Mouse (Mus musculus) heart, postnatal 4 days (tissue): Measurements from ENCODE around the gene Mpz. TPM values are rescaled to one million over a fixed set of nuclear protein-coding genes. Genes with fewer than 3 reads are reported as not detected.
"Not testable (repeated sequence)": the region's sequence is repeated elsewhere in the genome, so short reads cannot be mapped to it uniquely, and the experiment has no call there.

Experiments used
- DNase-seq: peaks from one replicate; pipeline ENCODE4 v3.0.0; 2021
- total RNA-seq, 2 experiments: library from RNA; stranded (reverse); gene quantifications; 2 replicates each; pipeline ENCODE4 v1.2.3; 2021

Mpz gene
- total RNA-seq, 2 experiments from 2014 or later, result 9.3 to 34.8 TPM

DNA sequence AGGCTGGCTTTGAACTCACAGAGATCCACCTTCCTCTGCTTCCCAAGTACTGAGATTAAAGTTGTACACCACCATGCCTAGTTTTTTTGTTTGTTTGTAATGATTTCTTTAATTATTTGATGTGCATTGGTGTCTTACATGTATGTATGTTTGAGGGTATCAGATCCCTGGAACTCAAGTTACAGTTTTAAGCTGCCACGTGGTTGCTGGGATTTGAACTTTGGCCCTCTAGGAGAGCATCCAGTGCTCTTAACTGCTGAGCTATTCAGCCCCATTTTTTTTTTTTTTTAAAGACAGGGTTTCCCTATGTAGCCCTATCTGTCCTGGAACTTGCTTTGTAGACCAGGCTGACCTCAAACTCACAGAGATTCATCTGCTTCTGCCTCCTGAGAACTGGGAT is 19.5 kb upstream of the Mpz start:
- no peak for DNase-seq

DNA sequence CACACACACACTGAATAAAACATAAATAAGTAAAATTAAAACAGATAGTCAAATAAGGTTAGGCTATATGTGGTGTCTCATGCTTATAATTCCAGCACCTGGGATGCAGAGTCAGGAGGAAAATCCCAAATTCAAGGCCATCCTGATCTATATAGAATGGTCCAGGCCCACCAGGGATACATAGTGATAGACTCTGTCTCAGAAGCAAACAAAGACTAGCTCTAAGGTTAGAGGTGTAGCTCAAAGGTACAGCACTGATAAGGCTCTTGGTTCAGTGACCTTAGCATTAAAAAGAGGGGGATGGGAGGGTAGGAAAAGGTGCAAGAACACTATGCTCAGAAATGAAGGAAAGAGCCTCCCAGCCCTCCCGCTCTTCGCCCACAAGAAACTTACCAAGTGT is 14.9 kb upstream of the Mpz start:
- DNase-seq, result no peak

DNA sequence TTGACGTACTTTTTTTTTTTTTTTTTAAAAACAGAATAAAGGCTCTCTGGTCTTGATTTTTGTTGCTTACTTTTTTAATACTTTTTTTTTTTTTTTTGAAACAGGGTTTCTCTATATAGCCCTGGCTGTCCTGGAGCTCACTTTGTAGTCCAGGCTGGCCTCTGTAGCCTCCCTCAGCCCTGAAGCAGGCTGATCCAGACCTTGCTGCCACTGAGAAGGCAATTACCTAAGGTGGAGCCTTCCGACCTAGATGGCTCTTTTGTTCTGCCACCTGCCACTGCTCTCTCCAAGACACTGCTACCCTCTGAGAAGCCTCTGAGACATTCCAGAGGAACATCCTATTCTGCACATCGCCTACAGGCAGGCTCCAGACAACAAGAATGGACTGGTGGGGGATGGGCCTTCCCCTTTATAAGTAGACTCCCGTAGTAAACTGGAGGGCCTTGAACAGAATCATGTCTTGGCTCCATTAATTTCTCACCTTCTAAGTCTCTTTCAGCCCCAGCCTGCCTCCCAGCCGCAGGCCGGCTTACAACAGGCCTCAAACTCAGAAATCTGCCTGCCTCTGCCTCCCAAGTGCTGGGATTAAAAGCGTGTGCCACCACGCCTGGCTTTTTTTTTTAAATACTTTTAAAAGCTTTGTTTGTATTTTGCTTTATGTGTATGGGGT is 12.9 kb upstream of the Mpz start:
- not testable (repeated sequence) for DNase-seq

DNA sequence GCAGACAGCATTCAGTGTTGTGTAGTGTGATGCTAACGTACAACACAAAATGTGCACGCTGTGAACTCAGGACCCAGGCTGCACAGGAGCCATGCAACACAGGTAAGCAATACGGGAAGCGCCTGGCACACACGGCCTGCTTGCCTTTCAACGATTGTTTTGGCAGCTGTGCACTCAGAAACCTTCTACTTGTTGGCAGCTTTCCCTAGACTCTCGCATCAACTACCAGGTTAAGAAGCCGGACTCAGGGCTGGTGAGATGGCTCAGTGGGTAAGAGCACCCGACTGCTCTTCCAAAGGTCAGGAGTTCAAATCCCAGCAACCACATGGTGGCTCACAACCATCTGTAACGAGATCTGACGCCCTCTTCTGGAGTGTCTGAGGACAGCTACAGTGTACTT is 7.5 kb upstream of the Mpz start:
- DNase-seq, result not testable (repeated sequence)

DNA sequence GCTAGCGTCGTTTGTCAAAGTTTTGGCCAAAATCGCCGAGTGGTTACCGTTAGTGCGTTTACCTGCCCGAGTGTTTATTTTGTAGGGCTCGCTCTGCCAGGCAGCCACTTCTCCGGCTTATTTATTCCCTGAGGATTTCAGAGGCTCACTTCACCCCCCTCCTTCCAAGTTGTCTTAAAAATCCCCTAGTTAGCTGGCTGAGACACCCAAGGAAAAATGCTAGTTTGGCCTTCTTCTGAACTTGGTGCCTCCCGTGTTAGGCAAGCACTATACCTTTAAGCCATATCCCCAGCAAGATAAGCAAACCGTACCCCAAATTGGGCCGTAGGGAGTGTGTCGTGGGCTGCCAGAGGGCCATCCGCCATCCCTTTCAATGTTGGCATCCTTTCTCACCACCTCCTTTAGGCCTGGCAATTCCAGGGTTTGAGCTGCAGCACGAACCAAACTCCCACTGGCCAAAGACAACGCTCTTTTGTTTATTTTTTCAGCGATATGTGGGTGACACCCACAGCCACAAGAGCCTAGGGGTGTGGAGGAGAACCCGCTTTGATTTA is 404 bp downstream of the Mpz start:
- DNase-seq, result peak; percentile 29

DNA sequence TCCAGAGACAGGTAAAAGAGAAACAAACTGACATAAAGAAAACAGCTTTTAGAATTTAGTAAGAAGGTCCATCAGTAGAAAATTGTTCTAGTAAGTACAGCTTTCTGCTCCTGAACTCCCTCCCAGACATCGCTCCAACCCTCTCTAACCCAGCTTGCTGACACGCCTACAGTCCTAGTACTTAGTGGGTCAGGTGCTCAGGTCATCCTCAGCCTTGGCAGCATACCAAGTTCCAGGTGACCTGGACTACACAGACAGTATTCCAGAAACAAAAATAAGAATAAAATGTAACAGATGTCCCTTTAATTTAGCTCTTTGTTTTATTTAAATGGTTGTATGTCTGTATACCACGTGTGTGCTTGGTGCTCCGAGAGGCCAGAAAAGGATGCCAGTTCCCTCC is 1.5 kb downstream of the Mpz start:
- DNase-seq, result no peak

DNA sequence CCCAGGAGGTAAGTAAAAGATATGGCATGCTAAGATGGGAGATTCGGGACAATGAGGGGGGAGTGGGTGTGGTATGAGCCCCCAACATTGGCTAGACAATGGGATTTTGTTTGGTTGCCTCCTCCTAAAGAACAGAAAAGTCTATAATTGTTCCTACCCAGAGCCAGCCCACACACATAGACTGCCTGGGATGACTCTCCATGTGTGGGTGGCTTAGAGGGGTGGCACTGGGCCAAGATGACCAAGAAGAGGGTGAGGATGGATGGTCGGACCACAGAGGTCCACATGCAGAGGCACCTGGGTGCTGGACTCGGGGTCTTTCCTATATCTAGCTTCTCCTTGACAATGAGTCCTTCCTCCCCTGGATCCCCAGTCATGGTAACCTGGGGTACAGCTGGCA is 6.1 kb downstream of the Mpz start:
- no peak for DNase-seq

DNA sequence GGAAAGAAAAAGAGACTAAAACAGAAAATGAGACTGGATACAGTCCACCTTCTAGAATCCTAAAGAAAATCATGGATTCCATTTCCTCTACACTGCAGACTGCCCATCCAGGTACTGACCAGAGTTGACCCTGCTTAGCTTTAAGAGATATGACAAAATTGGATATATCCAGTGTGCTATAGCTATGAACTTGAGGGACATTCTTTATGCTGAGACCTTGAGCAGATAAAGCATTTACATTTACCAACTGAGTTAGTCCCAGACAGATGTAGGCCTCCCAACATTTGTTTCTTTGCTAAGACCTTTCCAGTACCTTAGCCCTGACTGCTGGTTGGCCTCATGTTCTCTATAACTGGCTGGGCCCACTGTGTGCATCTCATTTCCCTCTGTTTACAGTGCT is 7.5 kb downstream of the Mpz start:
- no peak for DNase-seq

DNA sequence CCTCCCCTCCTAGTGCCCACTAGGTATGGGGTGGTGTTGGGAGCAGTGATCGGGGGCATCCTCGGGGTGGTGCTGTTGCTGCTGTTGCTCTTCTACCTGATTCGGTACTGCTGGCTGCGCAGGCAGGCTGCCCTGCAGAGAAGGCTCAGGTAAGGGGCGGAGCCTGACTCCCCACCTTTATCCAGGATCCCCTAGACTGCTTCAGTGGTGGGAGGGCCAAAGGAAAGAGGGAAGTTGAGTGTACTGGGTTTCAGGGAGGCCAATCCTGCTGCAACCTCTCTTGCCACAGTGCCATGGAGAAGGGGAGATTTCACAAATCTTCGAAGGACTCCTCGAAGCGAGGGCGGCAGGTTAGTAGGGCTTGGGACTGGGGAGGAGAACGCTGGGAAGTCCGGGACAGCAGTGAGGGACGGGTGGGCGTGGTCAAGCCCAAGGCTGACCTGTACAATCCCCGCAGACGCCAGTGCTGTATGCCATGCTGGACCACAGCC is 9.0 kb downstream of the Mpz start:
- DNase-seq, result no peak

DNA sequence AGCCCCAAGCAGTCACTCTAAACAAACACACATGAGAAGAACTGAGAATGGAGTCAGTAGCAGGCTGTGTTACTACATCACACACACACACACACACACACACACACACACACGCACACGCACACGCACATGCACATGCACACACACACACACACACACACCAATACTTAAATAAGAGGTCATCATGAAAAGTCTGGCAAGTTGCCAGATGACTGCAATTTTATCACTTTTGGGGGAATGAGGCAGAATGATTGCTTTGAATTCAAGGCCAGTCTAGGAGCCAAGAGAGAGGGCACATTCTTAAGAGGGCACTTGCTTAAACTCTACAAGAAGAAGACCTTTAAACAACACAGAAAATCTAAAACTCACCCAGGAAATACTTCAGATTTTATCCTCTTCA is 12.0 kb downstream of the Mpz start:
- no peak for DNase-seq

DNA sequence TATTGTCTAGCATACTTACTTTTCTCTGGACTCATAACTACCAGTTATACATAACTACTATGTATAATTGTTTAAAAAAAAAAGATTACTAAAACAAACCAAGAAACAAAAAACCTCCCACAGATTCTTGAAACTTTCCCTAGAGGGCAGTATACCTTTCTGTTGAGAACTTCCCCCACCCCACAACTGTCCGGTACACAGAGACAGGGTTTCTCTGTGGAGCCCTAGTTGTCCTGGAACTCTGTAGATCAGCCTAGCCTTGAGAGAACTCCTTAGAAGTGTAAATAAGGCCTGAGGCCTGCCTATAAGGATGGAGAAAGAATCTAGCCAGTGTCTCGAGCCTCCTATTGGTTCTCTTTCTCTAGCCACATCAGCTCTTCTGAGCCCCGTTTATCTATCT is 13.7 kb downstream of the Mpz start:
- peak; percentile 35 for DNase-seq

DNA sequence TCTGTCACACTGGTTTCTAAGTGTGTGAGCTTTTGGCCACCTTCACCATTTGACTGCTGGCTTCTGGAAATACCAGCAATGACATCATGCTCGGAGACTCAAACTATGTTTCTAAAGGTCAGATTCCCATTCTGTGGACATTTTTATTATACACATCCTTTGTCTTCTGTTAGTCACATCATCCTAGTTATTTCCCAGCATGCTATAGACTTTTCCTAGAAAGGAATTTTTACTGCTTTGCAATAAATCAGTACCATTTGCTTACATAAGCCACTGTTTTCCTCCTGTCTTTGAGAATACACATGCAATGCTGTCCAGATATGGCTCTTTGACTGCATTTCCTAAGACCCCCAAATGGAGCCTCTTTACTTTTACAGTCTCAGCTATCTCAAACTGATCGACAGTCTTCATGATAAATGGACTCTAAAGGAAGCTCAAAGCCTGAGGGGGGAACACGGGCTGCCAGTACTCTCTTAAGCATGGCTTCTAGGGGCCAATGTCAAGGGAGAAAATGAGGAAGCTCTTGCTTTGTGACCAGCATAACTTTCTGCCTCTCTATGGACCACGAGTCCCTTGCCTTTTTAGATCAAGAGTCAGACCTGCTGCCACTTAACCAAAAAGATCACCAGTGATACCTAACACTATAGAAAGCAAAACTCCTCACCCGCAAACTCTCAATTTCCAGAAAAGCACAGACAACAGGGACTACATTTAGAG is 15.3 kb downstream of the Mpz start:
- DNase-seq, result no peak

DNA sequence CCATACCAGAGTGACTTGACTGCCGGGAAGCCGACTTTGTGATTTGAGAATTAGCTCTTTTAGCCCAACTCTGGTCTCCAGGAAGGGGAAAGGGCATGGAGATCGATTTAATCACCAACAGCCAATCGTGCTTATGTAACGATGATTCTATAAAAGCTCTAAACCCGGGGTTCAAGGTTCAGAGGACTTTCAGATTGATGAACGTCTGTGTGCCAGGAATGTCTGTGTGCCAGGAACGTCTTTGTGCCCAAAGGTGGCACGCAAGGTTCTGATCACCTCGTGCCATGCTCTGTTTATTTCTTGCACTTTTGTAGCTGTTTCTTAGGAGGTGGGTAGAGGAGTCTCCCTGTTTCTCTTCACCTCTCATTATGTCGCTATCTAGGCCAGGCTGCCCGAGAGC is 18.4 kb downstream of the Mpz start:
- no peak for DNase-seq

DNA sequence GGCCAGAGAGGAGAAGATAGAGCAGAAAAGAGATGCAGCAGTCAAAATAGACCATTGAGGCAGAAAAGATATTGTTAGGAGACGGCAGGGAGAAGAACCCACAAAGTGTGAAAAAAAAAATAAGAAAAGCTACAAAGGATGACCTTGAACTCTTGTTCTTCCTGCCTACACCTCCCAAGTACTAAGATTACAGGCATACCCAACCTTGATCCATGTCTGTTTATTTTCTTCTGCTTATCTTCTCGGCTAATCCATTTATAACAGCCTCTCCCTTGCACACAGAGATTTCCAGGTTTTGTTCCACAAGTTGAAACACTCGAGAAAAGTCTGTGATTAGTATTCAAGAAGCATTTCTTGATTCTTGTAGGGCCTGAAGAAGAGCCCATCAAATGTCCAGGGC is 19.4 kb downstream of the Mpz start:
- DNase-seq, result no peak

DNA sequence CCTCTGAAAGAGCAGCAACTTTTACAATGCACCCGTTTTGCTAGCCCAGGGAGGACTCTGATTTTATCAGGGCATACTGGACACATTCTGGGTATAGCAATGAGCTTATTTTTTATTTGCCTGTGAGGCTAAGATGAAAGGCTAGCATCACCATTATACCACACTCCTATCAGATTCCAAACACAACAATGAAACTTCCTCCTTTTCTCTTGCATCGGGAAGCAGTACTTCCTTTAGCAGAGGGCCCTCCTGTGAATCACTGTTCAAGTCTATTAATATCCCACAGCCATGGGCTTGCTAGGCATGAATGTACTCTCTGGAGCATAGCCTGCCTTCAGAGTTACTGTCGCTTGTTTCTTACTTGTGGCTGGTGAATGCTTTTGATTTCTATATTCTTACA is 20.6 kb downstream of the Mpz start:
- DNase-seq, result no peak

DNA sequence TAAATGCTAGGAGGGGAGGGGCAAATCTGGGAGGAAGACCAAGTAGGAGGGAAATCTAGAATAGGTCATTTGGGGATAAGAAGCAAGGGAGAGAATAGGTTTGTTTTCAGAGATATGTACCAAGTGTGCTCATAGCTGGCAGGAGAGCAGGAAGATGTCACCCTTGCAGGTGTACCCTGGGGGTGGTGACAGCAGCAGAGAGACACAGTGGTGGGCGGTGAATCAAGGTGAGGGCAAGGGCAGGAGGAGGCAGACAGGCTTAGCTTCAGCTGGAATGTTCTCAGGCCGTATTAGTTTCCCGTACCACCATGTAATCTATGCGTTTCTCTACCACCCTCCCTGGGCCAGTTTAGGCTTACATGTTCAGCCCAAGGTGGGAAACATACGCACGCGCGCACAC is 22.3 kb downstream of the Mpz start:
- DNase-seq, result no peak

DNA sequence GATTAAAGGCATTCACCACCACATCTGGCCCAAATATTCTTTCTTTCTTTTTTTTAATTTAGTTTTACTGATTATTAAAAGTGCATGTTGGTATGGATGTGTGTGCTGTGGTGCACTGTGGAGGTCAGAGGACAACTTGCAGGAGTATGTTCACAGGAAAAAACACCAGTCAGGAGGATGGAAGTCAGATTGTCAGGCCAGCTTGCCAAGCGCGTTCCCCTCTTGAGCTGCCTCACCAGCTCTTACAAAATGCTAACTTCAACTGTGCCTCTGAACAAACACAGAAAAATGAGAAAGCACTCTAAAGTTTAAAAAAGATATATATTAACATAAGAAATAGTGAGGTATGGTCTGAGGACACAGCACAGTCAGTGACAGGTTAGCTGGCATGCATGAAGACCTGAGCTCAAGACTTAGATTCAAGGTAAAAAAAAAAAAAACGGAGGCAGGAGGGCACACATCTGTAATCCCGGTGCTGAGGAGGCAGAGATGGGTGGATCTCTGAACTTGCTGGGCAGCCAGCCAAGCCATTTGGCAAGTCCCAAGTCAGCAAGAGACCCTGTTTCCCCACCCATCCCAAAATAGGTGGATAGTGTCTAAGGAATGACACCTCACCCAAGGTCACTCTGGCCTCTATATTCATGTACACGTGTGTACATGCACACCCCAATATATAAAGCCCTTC is 29.1 kb downstream of the Mpz start:
- no peak for DNase-seq

DNA sequence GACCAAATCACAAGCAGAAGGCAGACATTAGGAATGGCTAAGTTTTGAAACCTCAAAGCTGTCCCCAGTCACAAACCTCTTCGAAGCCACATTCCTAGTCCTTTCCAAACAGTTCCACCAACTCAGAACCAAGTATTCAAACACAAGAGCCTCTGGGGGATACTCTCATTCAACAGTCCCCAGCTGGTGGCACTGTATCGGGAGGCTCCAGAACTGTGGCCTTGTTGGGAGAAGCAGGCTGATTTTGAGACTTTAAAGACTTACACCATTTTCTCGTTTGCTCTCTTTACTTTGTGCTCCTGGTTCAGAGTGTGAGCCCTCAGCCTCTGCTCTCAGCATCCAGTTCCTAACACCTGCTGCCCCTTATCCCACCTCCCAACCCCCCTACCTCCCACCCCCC is 32.5 kb downstream of the Mpz start:
- DNase-seq, result no peak

DNA sequence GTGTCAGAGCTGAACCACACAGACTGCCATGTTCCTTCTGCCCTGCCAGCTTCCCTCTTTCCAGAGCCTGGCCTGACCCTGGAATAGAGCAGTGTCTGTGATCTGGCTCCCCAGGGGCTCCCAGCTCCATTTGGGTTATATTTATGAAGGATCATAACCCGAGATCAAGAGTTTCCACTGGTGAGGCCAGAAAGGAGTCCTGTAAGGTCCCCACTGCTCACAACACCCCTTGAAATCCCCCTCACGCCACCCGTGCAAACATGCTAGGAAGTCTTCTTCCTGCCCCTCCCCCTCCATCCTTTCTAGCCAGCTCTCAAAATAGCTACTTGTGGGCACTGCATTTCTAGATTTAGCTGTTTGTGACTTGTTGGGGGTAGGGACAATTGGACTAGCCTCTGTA is 33.1 kb downstream of the Mpz start:
- DNase-seq, result peak; percentile 69

DNA sequence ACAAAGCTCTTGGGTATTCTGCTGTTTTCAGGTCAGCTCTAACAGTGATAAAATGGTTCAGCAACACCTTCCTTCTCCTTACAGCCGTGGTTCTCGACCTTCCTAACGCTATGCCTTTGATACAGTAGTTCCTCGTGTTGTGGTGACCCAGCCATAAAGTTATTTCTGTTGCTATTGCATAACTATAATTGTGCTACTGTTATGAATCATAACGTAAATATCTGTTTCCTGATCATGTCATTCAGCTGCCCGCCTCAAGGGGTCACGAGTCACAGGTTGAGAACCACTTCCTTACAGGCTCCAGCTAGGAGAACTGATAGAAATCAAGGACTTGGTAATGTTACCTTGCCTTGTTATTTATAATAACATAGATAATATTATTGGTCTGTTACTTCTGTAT is 33.8 kb downstream of the Mpz start:
- peak; percentile 47 for DNase-seq

DNA sequence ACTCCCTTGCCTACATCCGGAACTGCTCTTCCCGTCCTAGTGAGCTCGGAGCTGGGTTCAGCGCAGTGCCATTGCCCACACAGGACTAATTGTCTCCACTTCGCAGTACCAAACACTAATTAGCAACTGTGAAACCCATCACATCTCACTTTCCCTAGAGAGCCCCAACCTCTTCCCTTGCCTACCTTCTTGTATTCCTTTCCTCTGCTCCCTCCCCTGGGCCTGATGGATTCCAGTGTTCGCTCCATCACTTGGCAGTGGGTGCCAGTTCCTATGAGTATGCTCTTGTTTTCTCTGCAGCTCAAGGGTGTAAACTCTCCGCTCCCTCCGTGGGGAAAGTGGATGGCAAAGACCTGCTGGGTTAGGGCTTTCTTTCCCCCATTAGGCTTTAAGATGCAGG is 35.1 kb downstream of the Mpz start:
- no peak for DNase-seq

DNA sequence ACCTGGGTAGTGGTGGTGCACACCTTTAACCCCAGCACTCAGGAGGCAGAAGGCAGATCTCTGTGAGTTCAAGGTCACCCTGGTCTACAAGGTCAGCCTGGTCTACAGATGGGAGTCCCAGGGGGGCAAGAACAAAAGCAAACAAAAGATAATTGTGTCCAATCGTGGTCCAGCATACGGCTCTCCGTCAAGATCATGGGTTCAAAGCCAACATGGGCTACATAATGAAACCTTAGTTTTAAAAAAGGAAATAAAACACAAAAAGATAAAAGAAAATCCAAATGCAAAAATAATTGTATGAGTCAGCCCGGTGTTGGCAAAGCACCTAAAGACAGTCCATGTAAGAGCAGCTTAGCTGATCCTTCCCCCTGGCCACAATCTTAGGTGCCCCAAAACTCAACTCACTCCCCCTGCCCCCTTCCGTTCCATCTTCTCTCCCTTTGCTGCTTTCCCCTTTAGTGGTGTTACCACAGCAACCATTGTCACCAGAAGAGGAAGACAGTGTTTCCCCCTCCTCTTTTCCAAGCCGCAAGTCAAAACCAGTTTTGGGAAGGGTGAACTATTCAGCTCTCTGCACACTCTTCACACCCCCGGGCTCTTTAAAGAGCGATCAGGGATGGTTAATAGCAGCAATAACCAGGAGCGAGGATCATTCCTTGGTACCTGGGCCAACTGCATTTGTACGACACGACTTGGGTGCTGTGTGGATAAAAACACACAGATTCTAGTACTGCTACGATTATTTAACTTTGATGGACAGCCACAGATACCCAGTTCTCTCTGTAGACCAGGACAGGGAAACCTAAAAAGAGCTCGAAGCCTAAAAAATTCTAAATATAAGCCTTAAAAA is 37.6 kb downstream of the Mpz start:
- no peak for DNase-seq

DNA sequence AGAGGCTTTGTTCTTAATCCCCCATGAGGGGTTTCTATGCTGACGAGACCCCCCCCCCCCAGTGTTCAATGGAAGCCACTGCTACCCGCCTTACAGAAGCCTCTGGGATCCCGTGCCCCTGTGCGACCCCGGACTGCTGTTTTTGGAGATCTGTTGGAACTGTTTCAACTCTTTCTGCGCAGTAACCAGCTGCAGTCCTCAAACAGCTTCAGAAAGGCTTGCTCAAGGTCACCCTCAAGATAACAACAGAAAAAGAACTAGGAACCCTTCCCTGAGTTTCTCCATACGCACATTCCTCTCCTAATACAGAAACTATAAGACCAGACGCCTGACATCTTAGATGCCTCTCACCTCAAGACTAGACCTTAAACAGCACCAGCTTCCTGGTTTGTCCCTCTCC is 38.5 kb downstream of the Mpz start:
- peak; percentile 51 for DNase-seq
